Mouse (Mus musculus): ENCODE results near the gene Nrg4. TPM values are rescaled to one million over a fixed set of nuclear protein-coding genes. Genes with fewer than 3 reads are reported as not detected.

Gene Nrg4
- polyA plus RNA-seq, 1 experiment from 2014 or later, result 0.86 TPM

DNA sequence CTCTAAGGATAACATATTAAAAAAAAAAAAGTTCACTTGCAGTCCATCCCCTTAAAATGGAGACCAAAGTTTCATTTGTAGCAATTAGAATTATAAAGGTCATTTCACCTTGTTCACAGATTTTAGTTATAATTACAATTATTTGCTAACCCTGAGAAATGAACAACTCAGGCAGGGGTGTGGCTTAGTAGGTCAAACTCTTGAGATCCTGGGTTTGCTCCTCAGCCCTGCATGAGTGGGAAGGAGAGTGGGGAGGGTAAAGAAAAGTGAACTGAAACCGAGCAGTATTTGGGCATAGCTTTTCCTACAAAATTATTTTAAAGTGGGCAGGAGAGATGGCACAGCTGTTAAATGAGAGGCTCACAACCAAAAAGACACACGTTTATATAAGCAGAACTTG lies 19.6 kb downstream of the Nrg4 start:
- no peak overlapping the region for H3K27ac ChIP-seq (ENCODE audit: low read depth, low read length)
- no peaks in the 10 kb centered on the region for H3K4me1 ChIP-seq (ENCODE audit: control insufficient read depth, insufficient read depth, low read length)
- H3K9ac ChIP-seq (ENCODE audit: low read length), result no peak overlapping the region
- no peaks in the 10 kb centered on the region for H3K9me3 ChIP-seq (ENCODE audit: control insufficient read depth, low read length)
- ATAC-seq (ENCODE audit: low FRiP score) (no peak), DNase-seq (ENCODE audit: low spot score, missing footprints) (no peak)
- no peaks in the 10 kb centered on the region for H3K36me3 ChIP-seq (ENCODE audit: control insufficient read depth, insufficient read depth, low read length)
- no peak overlapping the region for H3K4me2 ChIP-seq
- no peak overlapping the region for H3K4me3 ChIP-seq (ENCODE audit: low read depth, low read length)
- 74% methylated on average over 2 of the region's 2 CpGs for WGBS
- H3K27me3 ChIP-seq (ENCODE audit: control insufficient read depth, insufficient read depth, low read length), result no peaks in the 10 kb centered on the region

DNA sequence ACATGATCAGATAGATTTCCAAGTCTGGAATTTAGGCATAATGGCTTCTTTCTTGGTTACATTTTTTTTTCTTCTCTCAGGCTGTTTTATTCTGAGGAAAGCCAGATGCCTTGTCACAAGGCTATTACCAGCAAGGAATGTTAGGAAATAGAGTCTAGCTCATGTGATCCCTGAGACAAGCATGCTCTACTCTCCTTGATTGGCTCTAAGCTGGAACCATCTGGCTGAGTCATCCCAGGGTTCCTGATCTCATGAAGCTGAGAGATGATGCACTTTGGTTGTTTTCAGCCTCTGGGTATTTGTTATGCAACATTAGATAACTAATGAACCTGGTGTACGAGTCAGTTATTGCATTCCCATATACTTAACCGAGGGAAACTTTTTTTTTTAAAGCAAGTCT lies 30.4 kb downstream of the Nrg4 start:
- no peak for DNase-seq (ENCODE audit: low spot score, missing footprints)
- no peak overlapping the region for H3K9ac ChIP-seq (ENCODE audit: low read length)
- H3K27ac ChIP-seq (ENCODE audit: low read depth, low read length), result no peak overlapping the region
- 76% methylated on average over 2 of the region's 2 CpGs for WGBS
- H3K36me3 ChIP-seq (ENCODE audit: control insufficient read depth, insufficient read depth, low read length), result no peaks in the 10 kb centered on the region
- ATAC-seq (ENCODE audit: low FRiP score), result no peak
- H3K9me3 ChIP-seq (ENCODE audit: control insufficient read depth, low read length), result no peaks in the 10 kb centered on the region
- no peak overlapping the region for H3K4me3 ChIP-seq (ENCODE audit: low read depth, low read length)
- H3K4me2 ChIP-seq, result no peak overlapping the region
- no peaks in the 10 kb centered on the region for H3K27me3 ChIP-seq (ENCODE audit: control insufficient read depth, insufficient read depth, low read length)
- no peaks in the 10 kb centered on the region for H3K4me1 ChIP-seq (ENCODE audit: control insufficient read depth, insufficient read depth, low read length)

DNA sequence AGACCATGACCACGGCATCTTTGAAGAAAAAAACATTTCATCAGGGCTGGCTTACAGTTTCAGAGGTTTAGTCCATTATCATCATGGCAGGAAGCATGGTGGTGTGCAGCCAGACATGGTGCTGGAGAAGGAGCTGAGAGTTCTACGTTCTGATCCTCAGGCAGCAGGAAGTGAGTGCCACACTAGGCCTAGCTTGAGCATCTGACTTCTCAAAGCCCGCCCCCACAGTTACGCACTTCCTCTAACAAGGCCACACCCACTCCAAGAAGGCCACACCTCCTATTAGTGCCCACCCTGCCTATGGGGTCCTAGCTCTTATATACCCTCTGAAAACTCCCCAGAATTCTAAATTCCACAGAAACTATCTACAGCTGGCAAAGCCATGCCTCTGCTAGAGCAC lies 34.7 kb downstream of the Nrg4 start:
- ATAC-seq (ENCODE audit: low FRiP score) (no peak), DNase-seq (ENCODE audit: low spot score, missing footprints) (no peak)
- no peak overlapping the region for H3K4me3 ChIP-seq (ENCODE audit: low read depth, low read length)
- H3K27ac ChIP-seq (ENCODE audit: low read depth, low read length), result no peak overlapping the region
- no peaks in the 10 kb centered on the region for H3K36me3 ChIP-seq (ENCODE audit: control insufficient read depth, insufficient read depth, low read length)
- no peaks in the 10 kb centered on the region for H3K4me1 ChIP-seq (ENCODE audit: control insufficient read depth, insufficient read depth, low read length)
- no peak overlapping the region for H3K9ac ChIP-seq (ENCODE audit: low read length)
- no peaks in the 10 kb centered on the region for H3K9me3 ChIP-seq (ENCODE audit: control insufficient read depth, low read length)
- H3K27me3 ChIP-seq (ENCODE audit: control insufficient read depth, insufficient read depth, low read length), result no peaks in the 10 kb centered on the region
- no peak overlapping the region for H3K4me2 ChIP-seq
- WGBS, result 94% methylated on average over 4 of the region's 4 CpGs

DNA sequence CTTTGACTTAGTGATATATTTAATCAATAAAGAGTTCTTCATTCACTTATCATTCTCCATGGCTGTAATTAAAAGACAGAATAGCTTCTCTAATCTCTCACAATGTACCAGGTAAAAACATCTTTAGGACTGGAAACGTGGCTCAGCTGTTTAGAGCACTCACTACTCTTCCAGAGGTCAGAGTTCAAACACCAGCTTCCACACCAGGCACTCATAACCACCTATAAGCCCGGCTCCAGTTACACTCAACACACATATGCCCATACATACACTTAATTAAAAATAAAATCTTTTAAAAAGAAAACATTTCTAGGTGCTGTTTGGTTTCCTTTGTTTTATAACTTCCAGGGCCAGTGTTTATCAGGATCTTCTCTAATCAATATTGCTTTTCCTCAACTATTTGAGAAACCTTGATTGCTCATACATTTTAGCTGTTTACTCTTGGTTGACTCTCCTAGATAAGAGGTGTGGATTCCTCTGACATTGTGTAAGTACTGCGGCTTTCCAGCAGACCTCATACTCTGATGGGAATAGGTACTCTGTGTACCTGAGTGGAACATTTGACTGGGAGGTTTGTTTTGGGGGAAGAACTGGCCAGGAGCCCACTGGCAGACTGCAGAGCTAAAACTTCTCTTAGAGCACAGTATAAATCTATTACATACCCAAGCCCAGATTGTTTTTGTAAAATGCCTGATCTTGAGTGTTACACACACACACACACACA lies 37.0 kb downstream of the Nrg4 start:
- no peaks in the 10 kb centered on the region for H3K27me3 ChIP-seq (ENCODE audit: control insufficient read depth, insufficient read depth, low read length)
- H3K27ac ChIP-seq (ENCODE audit: low read depth, low read length), result no peak overlapping the region
- no peak overlapping the region for H3K9ac ChIP-seq (ENCODE audit: low read length)
- DNase-seq (ENCODE audit: low spot score, missing footprints) (no peak), ATAC-seq (ENCODE audit: low FRiP score) (no peak)
- WGBS, result 78% methylated on average over 3 of the region's 3 CpGs
- no peaks in the 10 kb centered on the region for H3K4me1 ChIP-seq (ENCODE audit: control insufficient read depth, insufficient read depth, low read length)
- H3K4me2 ChIP-seq, result no peak overlapping the region
- H3K4me3 ChIP-seq (ENCODE audit: low read depth, low read length), result no peak overlapping the region
- no peaks in the 10 kb centered on the region for H3K9me3 ChIP-seq (ENCODE audit: control insufficient read depth, low read length)
- H3K36me3 ChIP-seq (ENCODE audit: control insufficient read depth, insufficient read depth, low read length), result no peaks in the 10 kb centered on the region

DNA sequence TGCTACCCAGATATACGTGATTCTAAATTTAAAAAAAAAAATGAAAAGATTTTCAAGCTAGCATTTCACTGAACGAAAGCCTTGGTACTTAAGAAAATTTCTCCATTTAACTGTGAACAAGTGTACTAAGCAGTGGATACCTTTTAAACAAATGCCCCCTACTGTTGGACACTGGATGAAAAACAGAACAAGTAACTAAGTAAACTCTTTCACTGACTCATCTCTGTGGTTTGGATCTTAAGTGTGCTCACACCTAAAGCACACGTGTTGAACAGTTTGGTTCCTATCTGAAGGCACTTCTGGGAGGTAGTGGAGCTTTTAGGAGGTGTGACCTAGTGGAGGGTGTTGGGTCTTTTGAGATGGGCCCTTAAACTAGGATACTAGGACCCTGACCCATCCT lies 41.4 kb downstream of the Nrg4 start:
- ATAC-seq (ENCODE audit: low FRiP score), result no peak

DNA sequence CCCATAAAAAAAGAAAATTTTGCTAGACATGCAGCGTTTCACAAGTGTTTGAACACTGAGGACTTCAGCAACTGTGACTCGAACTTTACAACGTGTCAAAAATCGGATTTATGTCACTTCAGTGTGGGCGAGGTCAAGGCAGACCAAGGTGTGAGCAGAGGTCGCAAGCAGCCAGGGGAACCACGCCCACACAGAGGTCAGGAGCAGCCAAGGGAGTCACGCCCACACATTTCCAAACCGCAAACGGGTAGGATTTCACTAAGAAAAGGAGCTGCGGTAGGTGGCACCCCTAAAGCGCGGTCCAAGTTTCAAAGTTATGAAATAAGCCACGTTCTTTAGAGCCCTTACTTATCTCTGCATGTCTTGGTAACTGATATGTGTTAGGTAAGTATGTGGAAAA lies 43.1 kb downstream of the Nrg4 start:
- DNase-seq (ENCODE audit: low spot score, missing footprints), result no peak
- Histone ChIP-seq H3K9ac (ENCODE audit: low read length) (no peak overlapping the region), H3K4me2 (no peak overlapping the region), H3K9me3 (ENCODE audit: control insufficient read depth, low read length) (no peaks in the 10 kb centered on the region), H3K4me1 (ENCODE audit: control insufficient read depth, insufficient read depth, low read length) (no peaks in the 10 kb centered on the region), H3K27me3 (ENCODE audit: control insufficient read depth, insufficient read depth, low read length) (no peaks in the 10 kb centered on the region), H3K27ac (ENCODE audit: low read depth, low read length) (no peak overlapping the region), H3K36me3 (ENCODE audit: control insufficient read depth, insufficient read depth, low read length) (no peaks in the 10 kb centered on the region), H3K4me3 (ENCODE audit: low read depth, low read length) (no peak overlapping the region)
- no peak for ATAC-seq (ENCODE audit: low FRiP score)
- 12% methylated on average over 14 of the region's 14 CpGs for WGBS

More for the DNA sequence above, 41.4 kb downstream of the Nrg4 start:
- Histone ChIP-seq H3K27ac (ENCODE audit: low read depth, low read length) (no peak overlapping the region), H3K4me1 (ENCODE audit: control insufficient read depth, insufficient read depth, low read length) (no peaks in the 10 kb centered on the region), H3K9ac (ENCODE audit: low read length) (no peak overlapping the region), H3K27me3 (ENCODE audit: control insufficient read depth, insufficient read depth, low read length) (no peaks in the 10 kb centered on the region), H3K9me3 (ENCODE audit: control insufficient read depth, low read length) (no peaks in the 10 kb centered on the region), H3K4me3 (ENCODE audit: low read depth, low read length) (no peak overlapping the region), H3K36me3 (ENCODE audit: control insufficient read depth, insufficient read depth, low read length) (no peaks in the 10 kb centered on the region), H3K4me2 (no peak overlapping the region)
- 76% methylated on average over 3 of the region's 3 CpGs for WGBS
- DNase-seq (ENCODE audit: low spot score, missing footprints), result no peak

DNA sequence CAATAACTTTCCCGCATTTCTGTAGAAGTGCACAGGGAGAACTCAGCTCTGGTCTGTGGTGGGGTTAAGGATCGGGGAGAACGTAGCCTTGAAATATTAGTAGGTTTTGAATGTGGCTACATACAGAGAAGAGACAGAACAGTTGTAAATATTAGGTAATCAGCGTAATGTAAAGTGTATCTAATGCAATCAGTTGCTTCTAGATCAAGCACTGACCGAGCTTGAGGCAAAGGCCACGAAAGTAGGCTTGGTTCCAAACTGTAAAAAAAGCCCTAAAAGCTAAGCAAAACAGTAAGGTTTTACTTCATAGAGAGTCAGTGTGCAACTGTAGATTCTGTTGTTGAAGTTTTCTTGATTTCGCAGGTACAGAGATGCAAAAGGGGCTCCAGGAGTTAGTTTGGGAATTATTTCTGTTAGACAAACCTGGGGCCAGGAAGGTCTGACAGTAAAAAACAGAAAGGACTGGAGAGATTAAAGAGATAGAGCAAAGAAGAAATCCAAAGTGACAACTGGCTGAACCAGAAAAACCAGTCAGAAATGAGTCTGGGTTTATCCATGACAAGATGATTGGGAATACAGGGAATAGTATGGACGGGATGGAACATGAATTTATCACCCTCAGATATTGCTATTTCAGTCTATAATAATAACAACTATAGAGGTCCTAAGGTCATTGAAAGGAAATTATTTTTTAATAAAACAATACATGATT lies 47.4 kb downstream of the Nrg4 start:
- no peak for ATAC-seq (ENCODE audit: low FRiP score)
- 86% methylated on average over 8 of the region's 8 CpGs for WGBS

DNA sequence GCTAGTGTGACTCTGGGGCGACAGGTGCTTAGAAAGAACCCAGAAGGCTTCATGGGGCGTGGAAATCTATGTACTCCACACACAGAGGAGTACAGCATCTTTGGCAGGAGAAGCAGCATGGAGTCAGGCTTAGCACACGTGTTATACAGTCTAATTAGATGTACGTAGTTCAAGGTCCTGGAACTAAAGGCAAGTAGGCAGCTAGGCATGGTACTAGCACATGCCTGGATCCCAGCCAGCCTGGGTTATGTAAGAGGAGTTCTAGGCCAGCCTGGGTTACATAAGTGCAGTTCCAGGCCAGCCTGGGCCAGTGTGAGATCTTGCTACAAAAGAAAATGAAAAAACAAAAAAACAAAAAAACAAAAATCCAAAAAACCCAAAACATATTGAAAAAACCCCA lies 49.1 kb downstream of the Nrg4 start:
- 79% methylated on average over 4 of the region's 4 CpGs for WGBS
- H3K36me3 ChIP-seq (ENCODE audit: control insufficient read depth, insufficient read depth, low read length), result no peaks in the 10 kb centered on the region
- no peak overlapping the region for H3K4me3 ChIP-seq (ENCODE audit: low read depth, low read length)
- DNase-seq (ENCODE audit: low spot score, missing footprints) (no peak), ATAC-seq (ENCODE audit: low FRiP score) (no peak)
- no peak overlapping the region for H3K9ac ChIP-seq (ENCODE audit: low read length)
- no peaks in the 10 kb centered on the region for H3K27me3 ChIP-seq (ENCODE audit: control insufficient read depth, insufficient read depth, low read length)
- no peaks in the 10 kb centered on the region for H3K9me3 ChIP-seq (ENCODE audit: control insufficient read depth, low read length)
- no peak overlapping the region for H3K27ac ChIP-seq (ENCODE audit: low read depth, low read length)
- no peaks in the 10 kb centered on the region for H3K4me1 ChIP-seq (ENCODE audit: control insufficient read depth, insufficient read depth, low read length)
- H3K4me2 ChIP-seq, result no peak overlapping the region

More for the DNA sequence above, 47.4 kb downstream of the Nrg4 start:
- Histone ChIP-seq H3K4me2 (no peak overlapping the region), H3K4me3 (ENCODE audit: low read depth, low read length) (no peak overlapping the region), H3K4me1 (ENCODE audit: control insufficient read depth, insufficient read depth, low read length) (no peaks in the 10 kb centered on the region), H3K36me3 (ENCODE audit: control insufficient read depth, insufficient read depth, low read length) (no peaks in the 10 kb centered on the region), H3K9ac (ENCODE audit: low read length) (no peak overlapping the region), H3K27me3 (ENCODE audit: control insufficient read depth, insufficient read depth, low read length) (no peaks in the 10 kb centered on the region), H3K9me3 (ENCODE audit: control insufficient read depth, low read length) (no peaks in the 10 kb centered on the region), H3K27ac (ENCODE audit: low read depth, low read length) (no peak overlapping the region)
- DNase-seq (ENCODE audit: low spot score, missing footprints), result no peak

DNA sequence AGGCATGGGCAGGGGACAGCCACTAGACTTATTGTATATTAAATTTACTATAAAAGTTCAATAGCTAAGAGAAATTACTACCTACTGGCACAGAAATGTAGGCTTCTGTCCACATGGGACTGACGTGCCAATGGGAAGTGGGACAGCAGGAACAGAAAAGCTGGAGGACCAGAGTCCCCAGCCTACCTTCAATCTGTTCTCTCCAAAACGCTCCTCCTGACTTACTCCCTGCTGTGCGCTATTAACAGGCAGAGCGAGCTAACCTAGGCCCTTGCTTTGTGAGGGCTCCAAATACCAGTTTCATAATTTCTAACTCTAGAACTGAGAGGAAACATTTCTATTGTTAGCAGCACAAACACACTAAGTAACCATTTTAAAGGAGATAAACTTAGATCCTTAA lies 52.7 kb downstream of the Nrg4 start:
- H3K4me3 ChIP-seq (ENCODE audit: low read depth, low read length), result no peak overlapping the region
- no peak overlapping the region for H3K27ac ChIP-seq (ENCODE audit: low read depth, low read length)
- H3K36me3 ChIP-seq (ENCODE audit: control insufficient read depth, insufficient read depth, low read length), result no peaks in the 10 kb centered on the region
- H3K9ac ChIP-seq (ENCODE audit: low read length), result no peak overlapping the region
- no peak overlapping the region for H3K4me2 ChIP-seq
- DNase-seq (ENCODE audit: low spot score, missing footprints), result no peak
- H3K4me1 ChIP-seq (ENCODE audit: control insufficient read depth, insufficient read depth, low read length), result no peaks in the 10 kb centered on the region
- 45% methylated on average over 4 of the region's 4 CpGs for WGBS
- no peak for ATAC-seq (ENCODE audit: low FRiP score)
- no peaks in the 10 kb centered on the region for H3K9me3 ChIP-seq (ENCODE audit: control insufficient read depth, low read length)
- no peaks in the 10 kb centered on the region for H3K27me3 ChIP-seq (ENCODE audit: control insufficient read depth, insufficient read depth, low read length)

Data from midbrain, embryonic 11.5 days (tissue).